Mouse (Mus musculus) embryonic fibroblast, embryonic 13.5 days (primary cell): ENCODE measurements around the gene Ucn. TPM values are rescaled to one million over a fixed set of nuclear protein-coding genes. Genes with fewer than 3 reads are reported as not detected.
A peak's percentile ranks its signal among the peaks of the same experiment; 100 is the strongest.

Experiments
- H3K27ac ChIP-seq: 2 replicates; pipeline ENCODE4 v1.5.1; 2012; ENCODE audit warnings: low read length, control low read depth, inconsistent platforms; ENCODE audit not compliant: insufficient read depth
- H3K4me1 ChIP-seq: 2 replicates; pipeline ENCODE4 v1.6.1; 2011; ENCODE audit warnings: low read length; ENCODE audit not compliant: control insufficient read depth, insufficient read depth
- H3K4me3 ChIP-seq: 2 replicates; pipeline ENCODE4 v1.5.1; 2011; ENCODE audit warnings: mild to moderate bottlenecking, control low read depth, low read length; ENCODE audit not compliant: insufficient read depth
- CTCF ChIP-seq: IDR thresholded peaks from 2 replicates; pipeline ENCODE4 v1.5.1; 2011; ENCODE audit warnings: mild to moderate bottlenecking, control low read depth, low read length, moderate library complexity, borderline replicate concordance; ENCODE audit not compliant: insufficient read depth
- POLR2A ChIP-seq: IDR thresholded peaks from 2 replicates; pipeline ENCODE4 v1.6.1; 2011; ENCODE audit warnings: low read depth, mild to moderate bottlenecking, control low read depth, low read length, moderate library complexity
- polyA plus RNA-seq: library from polyadenylated mRNA; stranded (reverse); fragments of >200 nt; gene quantifications from 2 replicates; pipeline ENCODE4 v1.2.4, GENCODE M21; 2011; ENCODE audit warnings: low read depth; ENCODE audit not compliant: missing spikeins, insufficient read length

The Ucn gene
- not detected in 2 replicates for polyA plus RNA-seq

DNA sequence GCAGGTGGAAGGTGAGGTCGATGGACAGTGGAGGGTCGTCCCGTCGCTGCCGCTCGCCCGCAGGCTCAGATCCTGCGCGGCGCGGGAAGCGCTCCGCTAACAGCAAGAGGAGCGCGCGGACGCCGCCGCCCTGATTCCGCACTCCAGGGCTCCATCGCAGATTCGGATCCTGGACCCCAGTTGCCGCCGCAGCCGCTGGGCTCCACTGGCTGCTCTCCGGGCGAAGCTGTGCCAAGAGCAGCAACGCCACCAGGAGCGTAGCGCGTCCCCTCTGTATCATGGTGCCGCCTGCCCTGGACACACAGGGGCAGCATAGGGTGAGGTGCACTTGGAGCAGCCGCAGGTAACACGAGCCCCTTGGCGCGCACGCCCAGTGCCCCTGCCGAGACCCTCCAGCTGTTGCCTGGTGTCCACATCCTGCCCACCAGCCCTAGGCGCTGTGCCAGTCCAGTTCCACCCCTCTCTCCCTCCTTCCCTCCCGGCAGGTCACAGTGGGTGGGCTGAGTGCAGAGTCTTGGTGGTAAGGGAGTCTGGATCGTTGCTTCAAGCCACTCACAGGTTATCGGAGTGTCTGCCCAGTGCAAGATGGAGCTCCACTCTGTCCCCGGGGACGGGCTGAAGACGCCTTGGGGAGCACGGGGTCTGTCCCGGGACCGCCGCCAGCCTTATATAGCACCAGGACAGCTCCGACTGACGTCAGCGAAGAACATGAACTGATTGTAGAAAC, at the start of gene Ucn:
TSS of gene Ucn (minus strand) at position 589 of the 727 bp plus-strand sequence.
- no peaks in the 10 kb centered on the region for H3K4me1 ChIP-seq
- no peak within 1 kb of the TSS for H3K27ac ChIP-seq
- H3K4me3 ChIP-seq = no peak within 1 kb of the TSS
- TF ChIP-seq CTCF (no peak), POLR2A (no peak)

DNA sequence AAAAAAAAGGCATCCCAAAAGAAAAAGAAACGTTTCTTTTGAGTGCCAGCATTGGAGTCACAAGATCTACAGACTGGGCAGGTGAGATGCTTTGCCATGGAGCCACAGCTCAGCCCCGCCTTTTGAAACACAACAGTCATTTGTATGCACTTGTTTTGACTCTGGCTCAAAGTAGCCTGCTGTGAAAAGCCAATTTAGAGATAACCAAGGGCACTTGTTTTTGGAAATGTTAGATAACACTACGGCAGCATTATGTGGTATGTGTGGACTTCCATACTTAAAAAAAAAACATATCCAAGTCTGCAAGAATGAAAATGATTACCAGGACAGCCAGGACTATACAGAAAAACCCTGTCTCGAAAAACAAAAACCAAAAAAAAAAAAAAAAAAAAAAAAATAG, 45.0 kb upstream of the Ucn start:
- Histone ChIP-seq H3K4me1 (no peaks in the 10 kb centered on the region), H3K4me3 (no peak overlapping the region), H3K27ac (no peak overlapping the region)
- TF ChIP-seq POLR2A = no peak
- no peak for TF ChIP-seq CTCF

- TF ChIP-seq CTCF = no peak
- TF ChIP-seq POLR2A = peak; percentile 26; the same call in 1 of the 2 replicates
- H3K27ac ChIP-seq = no peak overlapping the region
- no peaks in the 10 kb centered on the region for H3K4me1 ChIP-seq
- H3K4me3 ChIP-seq = no peak overlapping the region
Measured at GRCm38 (mm10) chr5:31181183-31181770, 42.6 kb upstream of the Ucn start.

DNA sequence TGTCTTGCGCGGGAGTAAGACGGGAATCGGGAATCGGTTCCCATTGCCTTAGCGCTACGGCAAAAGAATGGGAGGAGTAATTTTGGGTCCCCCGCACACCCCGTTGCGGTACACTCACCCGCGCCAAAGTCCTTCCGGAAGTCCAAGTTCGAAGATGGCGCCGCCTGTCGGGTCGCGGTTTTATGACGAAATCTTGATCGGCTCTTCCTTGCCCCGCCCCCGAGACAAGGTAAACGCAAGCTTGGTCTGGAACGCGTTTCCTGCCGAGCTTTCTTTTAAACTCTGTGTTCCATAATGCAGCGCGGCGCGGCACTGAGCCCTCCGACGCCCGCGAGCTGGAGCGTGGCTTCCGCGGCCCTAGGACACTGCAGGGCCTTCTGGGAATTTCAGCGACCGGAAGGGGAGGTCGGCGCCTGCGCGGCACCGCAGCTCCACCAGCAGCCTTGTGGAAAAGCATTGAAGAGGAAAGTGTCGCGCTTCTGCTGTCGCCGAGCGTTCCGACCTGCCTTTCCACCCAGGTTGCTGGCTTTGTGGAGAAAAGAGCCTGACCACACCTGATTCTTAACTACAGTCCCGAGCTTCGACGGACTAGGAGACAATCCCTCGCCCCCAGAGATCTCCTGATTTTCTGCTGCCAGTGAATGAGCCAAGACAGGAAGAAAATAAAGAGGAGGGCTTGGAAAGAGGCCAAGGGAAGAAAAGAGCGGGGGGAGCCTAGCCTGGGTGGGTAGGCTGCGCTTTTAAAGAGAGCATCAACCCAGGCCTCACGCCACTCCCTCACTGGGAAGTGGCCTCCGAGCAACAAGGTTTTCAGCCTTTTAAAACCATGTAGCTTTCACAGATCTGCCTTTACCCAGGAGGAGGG, 41.4 kb upstream of the Ucn start, which contains the start of the genes Gm29609 and Gtf3c2:
TSS of gene Gm29609 (minus strand) at position 146 of the 865 bp plus-strand sequence.
TSS of gene Gtf3c2 (minus strand) at position 379 of the 865 bp plus-strand sequence.
- H3K4me1 ChIP-seq = no peaks in the 10 kb centered on the region
- TF ChIP-seq CTCF (no peak), POLR2A (peak; percentile 78)
- H3K27ac ChIP-seq = peak within 1 kb of the TSS; percentile 96
- H3K4me3 ChIP-seq = peak within 1 kb of the TSS; percentile 96

- H3K4me1 ChIP-seq = no peaks in the 10 kb centered on the region
- H3K4me3 ChIP-seq = peak overlapping the region; percentile 96
- peak overlapping the region; percentile 96 for H3K27ac ChIP-seq
- TF ChIP-seq POLR2A = 0 out of 2 replicates have a peak, but pooled peaks have one; percentile 33
- TF ChIP-seq CTCF = no peak
Measured at GRCm38 (mm10) chr5:31179301-31179765, 40.7 kb upstream of the Ucn start.

DNA sequence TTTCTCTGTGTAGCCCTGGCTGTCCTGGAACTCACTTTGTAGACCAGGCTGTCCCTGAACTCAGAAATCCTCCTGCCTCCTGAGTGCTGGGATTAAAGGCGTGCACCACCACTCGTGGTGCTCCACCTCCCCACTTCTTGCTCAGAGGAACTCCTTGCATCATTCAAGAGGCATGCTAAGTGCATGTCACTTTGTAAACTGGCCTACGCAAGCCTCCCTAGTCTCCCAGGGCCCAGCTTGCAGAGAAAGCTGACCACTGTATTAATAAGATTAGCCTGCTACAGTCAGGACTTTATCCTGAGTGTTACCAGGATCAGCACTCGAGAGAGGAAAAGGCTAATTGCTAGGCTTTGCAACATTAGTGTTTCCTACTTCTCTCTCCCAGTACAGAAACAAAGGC, 30.0 kb upstream of the Ucn start:
- H3K4me3 ChIP-seq = no peak overlapping the region
- H3K27ac ChIP-seq = no peak overlapping the region
- H3K4me1 ChIP-seq = no peaks in the 10 kb centered on the region
- no peak for TF ChIP-seq CTCF
- TF ChIP-seq POLR2A = no peak

- Histone ChIP-seq H3K4me3 (no peak overlapping the region), H3K4me1 (no peaks in the 10 kb centered on the region), H3K27ac (no peak overlapping the region)
- TF ChIP-seq POLR2A = no peak
- TF ChIP-seq CTCF = no peak
Measured at GRCm38 (mm10) chr5:31164878-31165277, 26.2 kb upstream of the Ucn start.

DNA sequence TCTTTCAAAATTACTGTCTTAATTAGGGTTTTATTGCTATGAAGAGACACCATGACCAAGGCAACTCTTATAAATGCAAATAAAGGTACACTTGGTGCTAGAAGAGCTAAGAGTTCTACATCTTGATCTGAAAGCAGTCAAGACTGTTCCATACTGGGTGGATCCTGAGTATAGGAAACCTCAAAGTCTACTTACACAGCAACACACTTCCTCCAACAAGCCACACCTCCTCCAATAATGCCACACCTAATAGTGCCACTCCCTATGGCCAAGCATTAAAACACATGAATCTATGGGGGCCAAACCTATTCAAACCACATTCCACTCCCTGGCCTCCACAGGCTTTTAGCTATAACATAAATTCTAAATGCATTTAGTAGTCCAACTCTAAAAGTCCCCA, 23.8 kb upstream of the Ucn start:
- Histone ChIP-seq H3K4me3 (no peak overlapping the region), H3K4me1 (no peaks in the 10 kb centered on the region), H3K27ac (no peak overlapping the region)
- TF ChIP-seq CTCF (no peak), POLR2A (no peak)

- Histone ChIP-seq H3K4me3 (peak within 1 kb of the TSS; percentile 59), H3K27ac (peak within 1 kb of the TSS; percentile 6; the same call in 1 of the 2 replicates), H3K4me1 (peaks cover 4% of the 10 kb centered on the region)
- TF ChIP-seq POLR2A = peak; percentile 90
- TF ChIP-seq CTCF = no peak
Measured at GRCm38 (mm10) chr5:31154152-31154553, 15.5 kb upstream of the Ucn start, which contains the start of gene Mpv17. Mpv17 (minus strand) TSS chr5:31154251.
